Mouse (Mus musculus): ENCODE measurements at regions not wholly inside any gene's neighbourhood (a gene's known extent, or its start where the extent isn't known, plus 50 kb on each side); places are given as distances from the start of the nearest gene placed in this dataset.

DNA sequence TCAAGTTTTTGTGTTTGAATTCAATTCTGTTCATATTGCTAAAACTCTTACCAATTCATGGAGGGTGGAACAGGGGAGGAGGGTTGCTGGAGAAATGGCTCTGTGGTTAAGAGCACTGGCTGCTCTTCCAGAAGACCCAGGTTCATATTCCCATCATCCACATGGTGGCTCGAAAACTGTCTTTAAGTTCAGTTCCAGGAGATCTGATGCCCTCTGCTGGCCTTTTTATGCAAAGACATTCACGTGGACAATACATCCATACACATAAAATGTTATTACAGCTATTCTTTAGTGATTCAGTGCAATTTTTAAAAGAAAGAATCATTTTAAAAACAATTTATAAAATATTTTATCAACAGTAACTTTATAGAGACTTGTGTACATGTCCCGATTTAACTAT is 70.4 kb upstream of the Lpar1 start:
- no peaks in the 10 kb centered on the region for H3K4me1 ChIP-seq (ENCODE audit: control insufficient read depth, insufficient read depth, insufficient read length, low read length)
- H3K27ac ChIP-seq (replicated peaks; ENCODE audit: low read depth, low read length) = no peak overlapping the region
- no peak overlapping the region for H3K4me3 ChIP-seq (ENCODE audit: insufficient read depth, low read depth, low read length)

DNA sequence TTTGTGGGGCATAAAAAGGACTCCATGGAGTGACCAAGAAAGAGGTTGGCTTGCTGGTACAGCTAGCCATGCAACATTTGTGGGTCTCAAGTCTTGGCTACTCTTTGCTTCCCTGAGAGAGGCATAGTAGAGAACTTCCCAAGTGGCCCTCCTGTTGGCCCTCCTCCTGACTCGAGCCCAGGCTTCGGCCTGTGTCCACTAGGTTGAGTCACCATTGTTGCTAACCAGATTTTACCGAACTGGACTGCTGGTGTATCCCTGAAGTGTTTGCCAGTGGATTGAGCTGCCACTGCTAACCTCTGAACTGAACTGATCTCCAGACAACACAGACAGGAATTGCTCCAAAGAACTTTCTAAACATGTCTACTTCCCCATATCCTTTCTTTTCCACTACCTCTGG is 66.9 kb upstream of the Lpar1 start:
- Histone ChIP-seq H3K4me3 (ENCODE audit: insufficient read depth, low read depth, low read length) (no peak overlapping the region), H3K27ac (replicated peaks; ENCODE audit: low read depth, low read length) (no peak overlapping the region), H3K4me1 (ENCODE audit: control insufficient read depth, insufficient read depth, insufficient read length, low read length) (no peaks in the 10 kb centered on the region)

DNA sequence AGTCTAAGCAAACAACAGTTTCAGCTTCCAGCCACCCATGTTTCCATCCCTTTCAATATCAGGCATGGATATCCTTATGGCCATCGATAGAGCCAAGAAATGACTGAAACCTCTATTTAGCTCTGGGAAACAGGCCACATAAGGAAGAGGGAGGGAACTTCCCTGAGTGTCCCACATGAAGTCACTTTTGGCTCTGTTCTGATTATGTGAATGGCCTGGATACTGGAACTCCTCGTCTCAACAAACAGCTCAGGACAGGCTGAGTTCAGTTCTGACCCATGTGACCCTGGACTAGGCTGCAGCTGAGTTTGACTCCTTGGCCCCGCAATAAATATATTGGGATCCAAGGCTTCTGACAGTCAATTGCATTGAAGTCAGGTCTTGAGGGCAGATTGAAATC is 63.6 kb upstream of the Lpar1 start:
- no peak overlapping the region for H3K4me3 ChIP-seq (ENCODE audit: insufficient read depth, low read depth, low read length)
- H3K4me1 ChIP-seq (ENCODE audit: control insufficient read depth, insufficient read depth, insufficient read length, low read length) = no peaks in the 10 kb centered on the region
- no peak overlapping the region for H3K27ac ChIP-seq (replicated peaks; ENCODE audit: low read depth, low read length)

DNA sequence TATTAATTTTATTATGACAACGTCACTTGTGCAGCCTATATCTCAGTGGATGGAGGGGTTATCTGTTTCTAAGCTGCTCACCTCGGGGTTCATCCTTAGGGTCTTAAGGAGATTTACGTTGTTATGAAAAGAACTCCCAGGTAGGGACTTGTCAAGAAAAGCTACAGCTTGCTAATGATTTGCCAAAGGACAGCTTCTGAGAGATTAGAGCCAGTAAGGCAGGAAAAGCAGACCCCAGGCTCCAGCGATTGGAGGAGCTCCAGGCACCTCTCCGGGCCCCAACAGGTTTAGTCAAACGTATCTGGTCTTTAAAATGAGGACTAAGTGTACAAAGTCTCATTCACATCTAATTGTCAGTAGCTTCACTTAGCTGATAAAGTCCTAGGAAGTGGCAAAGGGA is 59.8 kb upstream of the Lpar1 start:
- Histone ChIP-seq H3K4me3 (ENCODE audit: insufficient read depth, low read depth, low read length) (no peak overlapping the region), H3K27ac (replicated peaks; ENCODE audit: low read depth, low read length) (no peak overlapping the region), H3K4me1 (ENCODE audit: control insufficient read depth, insufficient read depth, insufficient read length, low read length) (no peaks in the 10 kb centered on the region)

DNA sequence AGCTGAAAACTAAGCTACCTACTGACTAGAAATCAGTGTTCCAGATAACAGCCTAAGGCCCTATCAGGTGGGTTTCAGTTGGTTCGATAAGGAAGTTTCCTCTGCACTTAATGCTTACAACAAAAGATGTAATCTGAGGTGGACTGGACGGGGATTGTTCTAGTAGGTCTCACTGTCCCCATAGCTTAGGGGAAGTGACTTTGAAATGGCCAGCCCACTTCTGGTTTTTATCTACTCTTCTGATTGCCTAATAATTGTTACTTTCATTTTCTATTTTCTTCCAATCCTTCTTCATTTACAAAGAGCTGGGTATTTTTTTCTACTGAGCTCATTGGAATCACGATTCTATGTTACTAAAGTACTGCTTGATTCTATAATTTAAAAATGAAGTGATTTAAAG is 59.3 kb upstream of the Lpar1 start:
- Histone ChIP-seq H3K27ac (replicated peaks; ENCODE audit: low read depth, low read length) (no peak overlapping the region), H3K4me3 (ENCODE audit: insufficient read depth, low read depth, low read length) (no peak overlapping the region), H3K4me1 (ENCODE audit: control insufficient read depth, insufficient read depth, insufficient read length, low read length) (no peaks in the 10 kb centered on the region)

DNA sequence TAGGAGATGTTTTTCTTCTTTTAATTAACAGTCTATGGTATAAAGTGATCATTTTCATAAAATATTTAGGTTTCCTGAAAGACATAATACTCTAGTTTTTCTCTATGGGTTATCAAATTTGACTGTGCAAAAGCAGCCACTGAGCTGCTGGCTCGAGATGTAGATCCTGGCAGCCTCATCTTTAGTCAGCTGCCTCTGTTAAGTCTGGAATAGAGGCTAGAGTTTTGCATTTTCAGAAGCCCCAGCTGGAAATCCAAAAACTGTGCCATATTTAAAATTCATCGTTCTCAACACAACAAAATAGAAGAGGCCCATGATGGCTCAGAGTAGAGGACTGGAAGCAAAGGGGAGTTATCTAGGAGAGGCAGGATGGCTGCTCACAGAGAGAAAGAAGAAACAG is 53.8 kb upstream of the Lpar1 start:
- no peak overlapping the region for H3K4me3 ChIP-seq (ENCODE audit: insufficient read depth, low read depth, low read length)
- no peak overlapping the region for H3K27ac ChIP-seq (replicated peaks; ENCODE audit: low read depth, low read length)
- H3K4me1 ChIP-seq (ENCODE audit: control insufficient read depth, insufficient read depth, insufficient read length, low read length) = no peaks in the 10 kb centered on the region

DNA sequence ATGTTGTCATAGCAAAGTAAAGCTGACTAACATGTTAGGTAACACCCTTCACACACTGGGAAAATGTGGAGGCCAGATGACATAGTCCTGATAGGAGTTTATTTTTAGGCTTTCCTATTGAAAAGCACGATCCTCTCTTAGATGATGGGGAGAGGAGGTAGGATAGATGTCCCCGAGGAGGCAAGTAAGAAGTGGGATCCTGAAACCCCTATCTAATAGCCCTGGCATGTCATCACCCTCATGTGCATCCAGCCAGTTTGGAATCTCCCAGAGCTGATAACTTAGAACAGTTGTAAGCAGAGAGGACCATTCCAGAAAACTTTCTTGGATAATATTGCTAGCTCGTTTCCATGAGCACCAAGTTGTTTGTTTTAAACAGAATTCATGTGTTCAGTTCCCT is 52.2 kb upstream of the Lpar1 start:
- Histone ChIP-seq H3K27ac (replicated peaks; ENCODE audit: low read depth, low read length) (no peak overlapping the region), H3K4me1 (ENCODE audit: control insufficient read depth, insufficient read depth, insufficient read length, low read length) (no peaks in the 10 kb centered on the region), H3K4me3 (ENCODE audit: insufficient read depth, low read depth, low read length) (no peak overlapping the region)
